Mouse (Mus musculus) left cerebral cortex, postnatal 14 days (tissue): ENCODE measurements around the gene Klk9. TPM values are rescaled to one million over a fixed set of nuclear protein-coding genes. Genes with fewer than 3 reads are reported as not detected.

Experiments
- DNase-seq, 2 experiments: peaks; one replicate each; pipeline ENCODE4 v3.0.0; 2021 to 2022; ENCODE audit warnings: low spot score in 2 of 2, mixed read lengths in 1 of 2
- intact Hi-C: fragments of 180-260 bp; cut with DNase I; formaldehyde crosslinking; loops from one replicate; pipeline ENCODE4 v1.15.1; 2025
- total RNA-seq, 2 experiments: library from RNA; stranded (reverse); gene quantifications; 2 replicates each; pipeline ENCODE4 v1.2.3; 2021

The Klk9 gene
- total RNA-seq, 2 experiments from 2014 or later = not detected

DNA sequence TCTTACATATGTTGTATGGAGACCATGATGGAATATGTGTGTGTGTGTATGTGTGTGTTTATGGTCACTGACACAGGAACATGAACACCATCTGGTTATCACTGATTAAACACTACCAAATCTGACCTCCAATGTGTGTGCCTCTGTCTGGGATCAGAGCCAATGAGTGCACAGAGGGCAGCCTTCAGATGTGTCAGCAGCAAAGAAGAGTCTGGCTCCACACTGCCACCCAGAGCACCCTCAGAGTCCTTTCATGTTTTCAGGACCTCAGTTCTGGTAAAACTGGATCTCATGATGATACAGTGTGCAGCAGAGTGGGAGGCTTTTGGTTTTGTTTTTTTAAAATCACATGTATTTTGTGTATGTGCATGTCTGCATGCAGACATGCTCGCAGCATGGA is 6.4 kb upstream of the Klk9 start:
- peak in 1 of 2 experiments; percentile 24 for DNase-seq
- intact Hi-C loops = no loop called here

DNA sequence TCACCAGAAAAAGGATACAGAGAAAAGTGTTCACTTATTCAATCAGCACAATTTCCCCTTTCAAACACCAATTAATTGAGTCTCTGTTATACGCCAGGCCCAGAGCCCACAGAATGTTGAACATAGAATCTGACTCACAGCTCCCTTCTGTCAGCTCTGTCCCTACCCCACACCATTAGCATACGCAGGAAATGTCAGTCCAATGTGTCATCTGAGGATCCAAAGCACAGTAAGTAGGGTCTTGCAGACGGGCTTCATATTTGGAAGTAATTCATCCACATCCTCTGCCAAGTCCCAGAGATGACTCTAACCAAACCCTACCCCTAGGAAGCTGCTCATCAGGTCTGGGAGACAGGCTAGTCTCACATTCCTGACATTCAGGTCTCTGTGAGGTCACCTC is 3.6 kb upstream of the Klk9 start:
- intact Hi-C loops = no loop called here
- DNase-seq = no peak

DNA sequence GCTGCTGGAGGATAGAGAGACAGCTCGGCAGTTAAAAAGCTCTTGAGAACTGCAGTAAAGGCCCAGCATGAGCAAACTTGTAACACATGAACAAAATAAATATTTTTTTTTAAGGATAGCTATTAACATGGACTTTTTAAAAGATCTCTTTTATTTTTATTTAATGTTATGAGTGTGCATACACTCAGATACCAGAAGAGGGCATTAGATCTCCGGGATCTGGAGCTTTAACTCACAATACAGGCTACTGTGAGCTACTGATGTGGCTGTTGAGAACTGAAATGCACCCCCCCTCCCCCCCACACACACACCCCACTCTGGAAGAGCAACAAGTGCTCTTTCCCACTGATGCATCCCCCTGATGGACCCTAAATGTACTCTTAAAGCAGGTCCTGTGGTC is 2.4 kb upstream of the Klk9 start:
- intact Hi-C loops = no loop called here
- no peak for DNase-seq

DNA sequence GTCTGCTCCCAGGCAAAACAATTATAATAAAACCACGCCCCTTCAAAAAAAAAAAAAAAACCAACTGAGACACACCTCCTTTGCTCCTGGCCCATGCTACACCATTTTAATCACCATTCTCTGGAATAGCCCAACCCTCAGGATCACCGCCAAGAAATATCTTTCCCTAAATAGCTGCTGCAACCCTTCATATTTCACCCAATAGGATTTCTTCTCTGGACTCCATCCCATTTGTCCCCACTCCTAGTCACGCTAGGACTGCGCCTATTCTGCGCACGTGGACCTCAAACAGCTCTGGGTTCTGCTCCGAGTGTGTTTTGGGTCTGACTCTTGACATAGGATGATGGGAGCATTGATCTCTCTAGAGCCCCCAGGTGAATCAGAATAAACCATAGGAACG is 4.7 kb downstream of the Klk9 start:
- intact Hi-C loops = loop anchor here (5.0 kb wide), 1 partner anchor 96 kb away; no protein-coding TSS in a partner anchor

DNA sequence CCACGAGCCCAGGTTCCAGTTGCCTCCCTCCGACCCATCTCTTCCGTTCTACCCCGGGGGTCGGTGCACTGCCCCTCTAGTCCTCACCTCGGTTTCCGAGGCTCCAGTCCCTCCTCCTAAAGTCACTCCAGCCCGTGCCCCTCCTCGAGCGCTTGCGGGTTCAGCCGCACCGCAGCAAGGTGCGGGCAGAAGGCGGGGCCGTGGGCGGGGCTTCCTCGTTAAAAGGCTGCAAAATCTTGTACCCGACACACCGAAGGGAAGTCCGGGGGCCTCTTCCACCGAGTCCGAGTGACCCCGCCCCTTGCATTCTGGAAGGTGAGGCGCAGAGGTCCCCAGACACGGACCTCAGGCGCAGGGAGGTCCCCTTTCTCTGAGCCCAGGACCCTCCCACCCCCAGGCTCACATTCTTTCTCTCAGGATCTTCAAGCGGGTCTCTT is 5.7 kb downstream of the Klk9 start, which contains the start of gene Klk8:
Gene Klk8, plus strand, starts transcription at position 245 of the 437 bp plus-strand sequence.
- intact Hi-C loops = loop anchor here (5.0 kb wide), 1 partner anchor 95 kb away; no protein-coding TSS in a partner anchor
- DNase-seq = no peak

More for the DNA sequence above, 4.7 kb downstream of the Klk9 start:
- no peak for DNase-seq

DNA sequence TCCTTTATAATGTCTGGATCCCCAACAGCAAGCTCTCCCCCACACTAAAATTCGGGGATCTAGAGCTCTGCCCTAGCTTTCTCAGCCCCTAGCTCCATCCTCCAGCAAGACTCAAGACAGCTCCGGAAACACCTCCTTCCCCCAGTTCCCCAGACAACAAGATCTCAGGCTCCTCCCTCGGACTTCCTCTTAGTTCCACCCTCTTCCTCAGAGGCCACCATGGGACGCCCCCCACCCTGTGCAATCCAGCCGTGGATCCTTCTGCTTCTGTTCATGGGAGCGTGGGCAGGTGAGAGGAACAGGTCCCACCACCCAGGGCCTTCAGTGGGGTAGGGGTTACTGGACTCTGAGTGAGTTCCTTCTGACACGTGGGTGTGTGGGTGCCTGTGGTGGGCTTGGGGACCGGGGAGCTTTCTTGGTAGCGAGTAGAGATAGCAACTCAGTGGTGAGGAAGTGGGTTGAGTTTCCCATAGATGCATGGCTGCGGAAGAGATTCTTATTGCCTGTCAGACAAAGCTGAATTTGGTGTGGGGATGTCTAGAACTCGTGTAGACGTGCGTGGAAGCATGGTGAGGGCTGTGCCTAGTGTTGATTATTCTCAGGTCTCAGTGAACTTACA is 6.3 kb downstream of the Klk9 start:
- no peak for DNase-seq
- intact Hi-C loops = loop anchor here (5.0 kb wide), 1 partner anchor 94 kb away; no protein-coding TSS in a partner anchor

DNA sequence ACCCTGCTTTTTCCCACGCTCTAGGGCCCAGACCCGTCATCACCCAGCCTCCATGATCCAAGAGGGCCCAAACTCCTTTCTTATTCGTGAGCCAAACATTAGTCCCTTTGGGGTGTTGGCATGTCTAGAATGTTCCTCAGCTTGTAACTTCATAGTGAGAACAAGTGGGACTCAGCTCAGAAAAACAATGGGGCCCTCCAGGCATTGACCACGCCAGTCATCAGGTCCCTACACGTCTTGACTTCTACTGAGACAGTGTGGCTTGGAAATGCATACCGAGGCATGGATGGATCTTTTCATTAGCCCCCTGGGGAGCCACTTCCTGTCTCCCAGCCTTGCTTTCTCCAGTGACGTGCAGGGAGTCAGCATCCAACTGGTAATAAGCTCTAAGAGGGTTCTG is 8.2 kb downstream of the Klk9 start:
- DNase-seq = no peak
- intact Hi-C loops = loop anchor here (5.0 kb wide), 1 partner anchor 92 kb away; no protein-coding TSS in a partner anchor

DNA sequence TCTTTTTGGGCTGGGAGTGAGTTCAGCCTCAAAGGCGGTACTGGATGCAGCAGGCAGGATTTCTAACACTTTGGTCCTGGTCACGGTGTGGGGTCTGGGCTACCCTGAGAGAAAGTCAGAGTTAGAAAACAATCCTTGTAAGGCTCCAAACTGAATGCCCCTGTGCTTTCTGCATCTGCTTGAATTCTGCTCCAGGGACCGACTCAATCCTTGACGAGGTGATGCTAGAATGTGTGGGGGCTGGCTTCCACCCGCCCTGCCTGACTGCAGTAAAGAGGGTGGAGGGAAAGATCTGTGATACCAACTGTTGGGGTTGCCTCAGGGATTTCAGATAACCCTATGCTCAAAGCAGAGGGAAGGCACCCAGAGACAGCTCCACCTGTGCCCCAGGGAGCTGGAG is 19.3 kb downstream of the Klk9 start, which contains the start of gene Klk7:
Gene Klk7, plus strand, starts transcription at position 301 of the 400 bp plus-strand sequence.
- intact Hi-C loops = no loop called here
- no peak for DNase-seq

DNA sequence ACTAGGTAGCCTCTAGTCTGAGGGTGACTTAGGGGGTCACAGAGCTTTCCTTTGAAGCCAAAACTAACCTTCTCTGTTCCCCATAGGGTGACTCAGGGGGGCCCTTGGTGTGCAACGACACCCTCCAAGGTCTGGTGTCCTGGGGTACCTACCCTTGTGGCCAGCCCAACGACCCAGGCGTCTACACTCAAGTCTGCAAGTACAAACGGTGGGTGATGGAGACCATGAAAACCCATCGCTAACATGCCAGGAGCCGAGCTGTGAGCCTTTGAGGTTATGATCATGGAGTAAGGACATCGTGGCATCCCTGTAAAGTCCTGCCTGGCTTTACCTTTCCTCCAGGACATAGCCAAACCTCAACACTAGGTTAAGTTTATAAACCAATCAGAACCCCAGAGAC is 23.5 kb downstream of the Klk9 start:
- no peak for DNase-seq

DNA sequence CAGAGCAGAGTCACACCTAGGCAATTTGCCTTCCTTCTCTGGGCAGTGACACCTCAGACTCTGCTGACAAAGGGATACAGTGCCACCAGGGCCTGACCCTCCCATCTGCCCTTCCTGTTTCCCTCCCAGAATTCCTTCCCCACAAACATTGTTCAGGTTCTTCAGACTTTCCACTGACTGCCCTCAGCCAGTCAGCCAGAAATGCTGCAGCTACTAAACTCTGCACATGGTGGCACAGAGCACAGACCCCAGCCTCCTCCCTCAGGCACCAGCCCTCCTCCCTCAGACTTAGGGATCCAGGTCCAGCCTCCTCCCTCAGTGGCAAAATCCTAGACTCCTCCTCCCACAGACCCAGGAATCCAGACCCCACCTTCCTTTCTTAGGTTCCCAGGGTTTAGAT is 25.1 kb downstream of the Klk9 start:
- no peak for DNase-seq
- intact Hi-C loops = no loop called here

More for the DNA sequence above, 23.5 kb downstream of the Klk9 start:
- intact Hi-C loops = no loop called here

DNA sequence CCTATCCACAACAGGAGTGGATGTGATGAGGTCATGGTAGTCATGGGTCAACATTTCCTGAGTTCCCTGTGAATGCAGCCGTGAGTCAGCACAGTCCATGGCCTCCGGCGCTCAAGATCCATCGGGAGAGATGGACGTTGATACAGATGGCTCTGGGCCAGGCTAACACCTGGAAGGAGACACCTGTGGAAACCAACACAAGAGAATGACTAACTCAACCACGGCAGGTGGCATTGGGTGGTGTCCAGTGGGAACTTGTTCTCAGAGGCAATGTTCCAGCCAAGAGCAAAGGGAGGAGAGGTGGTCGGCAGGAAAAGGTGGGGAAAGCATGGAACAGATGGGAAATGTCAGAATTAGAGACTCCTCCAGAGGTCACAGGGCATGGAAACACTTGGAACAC is 29.9 kb downstream of the Klk9 start:
- DNase-seq = no peak
- intact Hi-C loops = no loop called here

DNA sequence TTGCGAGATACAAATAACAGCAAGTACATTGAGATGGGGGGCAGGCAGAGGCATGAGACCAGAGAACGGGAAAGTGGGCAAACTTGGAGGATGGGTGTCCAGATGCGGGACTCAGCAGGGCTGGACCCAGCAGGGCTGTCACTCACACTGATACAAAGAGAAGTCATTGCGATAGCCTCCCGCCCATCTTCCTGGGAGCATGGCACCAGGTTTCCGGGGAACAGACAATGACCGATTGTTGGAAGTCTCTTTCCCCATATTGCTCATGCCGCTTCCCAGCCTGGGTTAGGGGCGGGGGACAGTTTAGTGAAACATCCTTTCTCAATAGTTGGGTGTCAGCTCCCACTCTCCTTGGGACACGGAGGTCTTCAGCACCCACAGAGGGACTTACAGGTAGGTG is 32.5 kb downstream of the Klk9 start, which contains the start of gene Klk6:
Gene Klk6, plus strand, starts transcription at position 301 of the 400 bp plus-strand sequence.
- intact Hi-C loops = no loop called here
- no peak for DNase-seq

DNA sequence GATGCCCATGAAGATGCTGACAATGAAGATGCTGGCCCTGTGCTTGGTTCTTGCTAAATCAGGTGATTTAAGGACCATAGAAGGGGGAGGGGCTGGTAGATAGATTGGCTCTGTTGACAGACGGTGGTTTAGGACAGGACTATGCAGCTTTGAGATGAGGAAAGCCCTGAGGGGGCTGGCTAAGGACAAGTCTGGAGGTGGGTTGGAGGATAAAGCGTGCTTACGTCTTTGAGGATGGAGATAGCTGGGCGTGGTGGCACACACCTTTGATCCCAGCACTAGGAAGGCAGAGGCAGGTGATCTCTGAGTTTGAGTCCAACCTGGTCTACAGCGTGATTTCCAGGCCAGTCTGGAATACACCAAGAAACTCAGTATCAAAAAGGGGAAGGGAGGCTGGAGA is 34.4 kb downstream of the Klk9 start:
- intact Hi-C loops = no loop called here
- DNase-seq = no peak

DNA sequence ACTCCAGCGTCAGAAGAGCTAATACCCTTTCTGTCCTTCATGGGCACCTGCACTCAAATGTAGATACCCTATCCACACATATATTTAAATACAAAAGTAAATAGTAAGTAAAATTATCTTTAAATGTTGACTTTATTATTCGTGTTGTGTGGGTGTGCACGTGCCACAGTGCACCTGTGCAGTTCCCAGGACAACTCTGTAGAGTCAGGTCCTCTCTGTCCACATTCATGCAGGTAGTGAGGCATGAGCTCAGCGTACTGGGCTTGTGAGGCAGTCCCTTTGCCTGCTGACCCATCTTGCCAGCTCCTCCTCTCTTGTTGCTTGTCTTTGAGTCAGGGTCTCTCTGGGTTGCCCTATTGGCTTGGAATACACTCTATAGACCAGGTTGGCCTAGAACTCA is 36.0 kb downstream of the Klk9 start:
- intact Hi-C loops = no loop called here
- no peak for DNase-seq

DNA sequence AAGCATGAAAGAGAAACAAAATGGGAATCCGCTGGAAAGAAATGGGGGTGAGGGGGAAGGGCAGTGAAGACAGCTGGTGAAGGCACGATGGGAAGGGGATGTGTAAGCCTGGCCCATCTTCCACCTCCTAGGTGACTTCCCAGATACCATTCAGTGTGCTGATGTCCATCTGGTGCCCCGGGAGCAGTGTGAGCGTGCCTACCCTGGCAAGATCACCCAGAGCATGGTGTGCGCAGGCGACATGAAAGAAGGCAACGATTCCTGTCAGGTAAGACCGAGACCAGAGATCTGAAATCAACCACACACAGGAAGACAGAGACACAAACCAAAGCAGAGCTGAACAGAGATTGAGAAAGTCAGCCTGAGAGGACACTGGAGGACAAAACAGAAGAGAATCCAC is 37.3 kb downstream of the Klk9 start:
- intact Hi-C loops = no loop called here
- DNase-seq = no peak

DNA sequence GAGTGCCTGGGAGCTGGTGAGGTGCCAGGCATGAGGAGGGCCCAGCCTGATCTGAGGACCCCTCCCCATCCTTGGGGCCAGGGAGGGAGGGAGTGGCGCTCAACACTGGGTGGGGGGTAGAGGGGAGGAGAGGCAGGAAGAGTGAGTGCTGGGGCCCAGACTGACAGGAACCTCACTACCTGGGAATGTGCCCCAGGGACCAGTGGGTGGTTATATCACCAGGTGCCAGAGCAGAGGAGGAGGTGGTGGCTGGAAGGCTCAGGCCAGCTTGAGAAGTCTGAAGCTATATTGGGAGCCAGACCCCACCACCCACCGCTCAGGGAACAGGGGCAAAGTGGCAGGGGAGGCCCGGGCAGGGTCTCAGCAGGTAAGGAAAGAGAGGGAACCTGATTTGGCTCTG is 50.0 kb downstream of the Klk9 start, which contains the start of gene Klk5:
Gene Klk5, plus strand, starts transcription at position 271 of the 400 bp plus-strand sequence.
- no peak for DNase-seq
- intact Hi-C loops = no loop called here

DNA sequence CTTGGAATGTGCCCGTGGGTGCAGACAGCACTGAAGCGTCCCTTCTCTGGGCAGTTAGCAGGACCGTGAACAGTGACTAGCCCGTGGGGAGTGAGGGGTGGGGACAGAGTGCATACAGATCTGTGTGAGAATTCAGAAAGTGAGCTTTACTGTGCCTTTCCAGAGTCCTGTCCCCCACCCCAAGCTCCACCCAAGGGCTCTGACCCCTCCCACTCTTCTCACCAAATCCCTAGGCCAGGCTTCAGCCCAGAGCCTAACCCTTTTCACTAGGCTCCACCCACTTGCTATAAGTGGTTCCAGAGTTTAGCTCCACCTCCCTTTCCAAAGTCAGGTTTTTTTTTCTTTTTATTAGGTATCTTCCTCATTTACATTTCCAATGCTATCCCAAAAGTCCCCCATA is 52.1 kb downstream of the Klk9 start:
- no peak for DNase-seq
- intact Hi-C loops = no loop called here
